Mouse (Mus musculus): Measurements from ENCODE around the gene Muc3a. TPM values are rescaled to one million over a fixed set of nuclear protein-coding genes. Genes with fewer than 3 reads are reported as not detected.

The Muc3a gene
- polyA plus RNA-seq (2014; fragmentation: Nextera tagmentation; extraction: Ambion mirVana), result 0.09 and 0.43 TPM in 2 replicates

DNA sequence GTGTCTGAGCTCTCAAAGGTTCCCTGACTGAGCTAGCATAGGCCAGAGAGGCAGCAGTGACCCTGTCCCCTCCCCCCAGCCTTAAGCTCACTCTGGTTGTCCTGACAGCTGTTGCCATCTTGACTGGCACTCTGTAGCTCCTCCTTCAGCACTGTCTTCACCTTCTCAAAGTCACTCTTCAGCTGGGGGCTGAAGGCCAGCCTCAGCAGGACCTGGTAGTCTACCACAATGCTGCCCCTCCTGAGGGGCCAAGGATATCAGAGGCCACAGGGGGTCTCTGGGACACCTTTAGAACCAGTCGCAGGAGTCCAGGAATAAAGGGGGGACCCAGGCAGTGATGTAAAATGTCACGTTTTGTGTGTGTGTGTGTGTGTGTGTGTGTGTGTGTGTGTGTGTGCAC is at the start of gene Muc3a:
Gene Muc3a (minus strand): TSS at position 101 of the 400 bp plus-strand sequence.
- Histone ChIP-seq H3K27me3 (ENCODE audit: control insufficient read depth, insufficient read depth, low read length) (no peaks in the 10 kb centered on the region), H3K36me3 (replicated peaks; ENCODE audit: control insufficient read depth, insufficient read depth) (no peaks in the 10 kb centered on the region), H3K27ac (no peak within 1 kb of the TSS), H3K4me1 (replicated peaks; ENCODE audit: control insufficient read depth, insufficient read depth, low read length) (no peaks in the 10 kb centered on the region), H3K4me3 (replicated peaks; ENCODE audit: low read length) (no peak within 1 kb of the TSS), H3K9ac (no peak within 1 kb of the TSS), H3K4me2 (replicated peaks) (no peak within 1 kb of the TSS), H3K9me3 (ENCODE audit: control insufficient read depth, low read length) (no peaks in the 10 kb centered on the region)
- DNase-seq (ENCODE audit: low spot score) (no peak), ATAC-seq (ENCODE audit: low FRiP score) (no peak)
- 78% methylated on average over 2 of the region's 2 CpGs for WGBS

DNA sequence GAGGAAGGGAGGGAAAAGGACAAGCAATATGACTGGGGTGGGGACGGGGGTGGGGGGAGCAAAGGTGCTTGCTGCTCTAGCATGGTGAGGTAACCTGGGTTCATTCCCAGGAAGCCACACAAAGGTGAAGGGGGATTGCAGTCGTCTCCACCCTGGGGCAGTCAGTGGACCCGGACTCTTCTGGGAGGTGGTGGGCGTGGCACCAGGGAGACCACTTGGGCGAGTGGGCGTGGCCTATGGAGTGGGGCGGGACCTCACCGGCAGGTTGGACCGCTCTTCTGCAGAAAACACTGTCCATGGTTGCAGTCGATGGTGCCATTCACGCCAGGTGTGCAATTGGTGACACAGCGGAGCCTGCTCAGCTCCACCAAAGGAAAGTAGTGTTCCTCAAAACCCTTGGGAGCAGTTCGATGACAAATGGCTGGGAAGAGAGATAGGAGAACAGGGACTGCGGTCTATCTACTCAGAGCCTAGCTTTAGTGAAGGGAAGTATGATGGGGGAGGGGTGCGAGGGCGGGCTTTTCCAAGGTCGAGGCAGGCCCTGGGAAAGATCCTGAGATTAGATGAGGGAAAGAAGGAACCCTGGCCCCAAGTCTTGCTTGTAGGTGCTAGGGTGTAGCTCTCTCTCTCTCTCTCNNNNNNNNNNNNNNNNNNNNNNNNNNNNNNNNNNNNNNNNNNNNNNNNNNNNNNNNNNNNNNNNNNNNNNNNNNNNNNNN is 917 bp downstream of the Muc3a start:
- no peaks in the 10 kb centered on the region for H3K4me1 ChIP-seq (replicated peaks; ENCODE audit: control insufficient read depth, insufficient read depth, low read length)
- no peak for ATAC-seq (ENCODE audit: low FRiP score)
- H3K9ac ChIP-seq, result no peak overlapping the region
- H3K4me2 ChIP-seq (replicated peaks), result no peak overlapping the region
- H3K27me3 ChIP-seq (ENCODE audit: control insufficient read depth, insufficient read depth, low read length), result no peaks in the 10 kb centered on the region
- WGBS, result 27% methylated on average over 17 of the region's 17 CpGs
- no peaks in the 10 kb centered on the region for H3K36me3 ChIP-seq (replicated peaks; ENCODE audit: control insufficient read depth, insufficient read depth)
- no peak for DNase-seq (ENCODE audit: low spot score)
- no peaks in the 10 kb centered on the region for H3K9me3 ChIP-seq (ENCODE audit: control insufficient read depth, low read length)
- no peak overlapping the region for H3K27ac ChIP-seq
- no peak overlapping the region for H3K4me3 ChIP-seq (replicated peaks; ENCODE audit: low read length)

DNA sequence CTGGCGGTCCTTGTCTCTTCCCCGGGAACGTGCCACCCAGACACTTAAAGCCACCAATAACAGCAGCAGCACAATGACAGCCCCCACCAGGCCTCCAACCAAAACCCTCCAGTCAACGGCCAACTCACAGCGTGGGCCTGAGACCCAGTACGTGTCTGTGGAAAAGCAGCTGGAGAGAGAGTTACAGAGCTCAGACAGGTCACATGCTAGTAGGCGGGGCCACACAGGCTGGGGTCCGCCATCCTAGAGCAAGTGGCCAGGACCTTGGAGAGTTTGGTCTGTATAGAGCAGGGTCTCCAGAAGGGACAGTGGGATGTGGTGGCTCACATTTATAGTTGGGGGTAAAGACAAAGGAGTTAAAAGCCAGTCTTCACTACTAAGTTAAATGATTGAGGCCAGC is 1.5 kb downstream of the Muc3a start:
- H3K27me3 ChIP-seq (ENCODE audit: control insufficient read depth, insufficient read depth, low read length), result no peaks in the 10 kb centered on the region
- no peak overlapping the region for H3K4me2 ChIP-seq (replicated peaks)
- no peak overlapping the region for H3K27ac ChIP-seq
- H3K4me3 ChIP-seq (replicated peaks; ENCODE audit: low read length), result no peak overlapping the region
- H3K9ac ChIP-seq, result no peak overlapping the region
- ATAC-seq (ENCODE audit: low FRiP score), result no peak
- H3K4me1 ChIP-seq (replicated peaks; ENCODE audit: control insufficient read depth, insufficient read depth, low read length), result no peaks in the 10 kb centered on the region
- DNase-seq (ENCODE audit: low spot score), result no peak
- WGBS, result 59% methylated on average over 8 of the region's 8 CpGs
- H3K9me3 ChIP-seq (ENCODE audit: control insufficient read depth, low read length), result no peaks in the 10 kb centered on the region
- no peaks in the 10 kb centered on the region for H3K36me3 ChIP-seq (replicated peaks; ENCODE audit: control insufficient read depth, insufficient read depth)

DNA sequence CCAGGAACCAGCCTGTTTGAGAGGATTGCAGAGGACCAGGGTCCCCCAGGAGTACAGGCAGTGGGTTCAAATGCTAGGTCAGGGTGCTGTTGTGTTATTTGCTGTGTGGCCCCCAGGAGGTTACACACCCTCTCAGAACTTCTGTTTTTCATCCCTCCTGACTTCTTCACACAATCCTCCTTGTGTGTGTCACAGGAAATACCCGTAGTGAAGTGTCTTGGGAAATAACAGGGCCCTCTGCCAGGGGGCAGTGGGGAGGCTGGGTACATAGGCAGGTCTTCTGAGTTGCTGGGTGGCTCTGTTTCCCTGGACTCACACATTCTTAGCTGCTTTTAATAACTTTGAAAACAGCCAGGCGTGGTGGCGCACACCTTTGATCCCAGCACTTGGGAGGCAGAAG is 6.9 kb downstream of the Muc3a start:
- H3K27ac ChIP-seq, result no peak overlapping the region
- H3K9ac ChIP-seq, result no peak overlapping the region
- H3K27me3 ChIP-seq (ENCODE audit: control insufficient read depth, insufficient read depth, low read length), result no peaks in the 10 kb centered on the region
- H3K4me2 ChIP-seq (replicated peaks), result no peak overlapping the region
- ATAC-seq (ENCODE audit: low FRiP score), result no peak
- DNase-seq (ENCODE audit: low spot score), result no peak
- WGBS, result 89% methylated on average over 3 of the region's 3 CpGs
- no peaks in the 10 kb centered on the region for H3K36me3 ChIP-seq (replicated peaks; ENCODE audit: control insufficient read depth, insufficient read depth)
- no peaks in the 10 kb centered on the region for H3K9me3 ChIP-seq (ENCODE audit: control insufficient read depth, low read length)
- no peaks in the 10 kb centered on the region for H3K4me1 ChIP-seq (replicated peaks; ENCODE audit: control insufficient read depth, insufficient read depth, low read length)
- H3K4me3 ChIP-seq (replicated peaks; ENCODE audit: low read length), result no peak overlapping the region

DNA sequence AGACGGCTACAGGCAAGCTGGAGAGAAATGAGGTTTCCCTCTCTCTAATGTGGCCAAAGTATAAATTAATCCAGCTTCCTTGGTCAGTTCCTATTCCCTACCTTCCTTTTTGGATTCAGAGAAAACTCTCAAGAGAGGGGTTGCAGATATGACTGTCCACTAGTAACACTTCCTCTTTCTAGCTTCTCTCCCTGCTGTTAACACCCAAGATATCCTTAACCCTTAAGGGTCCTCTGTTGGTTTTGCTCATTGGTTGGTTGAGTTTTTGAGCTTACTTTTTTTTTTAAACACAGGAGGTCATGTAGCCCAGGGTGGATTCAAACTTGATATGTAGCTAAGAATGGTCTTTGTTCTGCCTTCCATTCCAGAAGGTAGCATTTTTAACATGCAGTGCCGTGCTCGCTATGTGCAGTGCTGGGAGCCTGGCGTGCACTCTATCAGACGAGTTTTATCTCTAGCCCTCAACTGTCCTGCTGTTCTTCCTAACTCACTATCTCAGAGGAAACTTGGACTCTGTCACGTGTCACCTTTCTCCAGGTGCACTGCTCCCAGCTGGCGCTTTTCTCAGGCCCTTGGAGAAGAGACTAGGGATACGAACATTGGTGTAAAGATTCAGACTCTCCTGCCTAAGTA is 17.6 kb downstream of the Muc3a start:
- no peaks in the 10 kb centered on the region for H3K4me1 ChIP-seq (replicated peaks; ENCODE audit: control insufficient read depth, insufficient read depth, low read length)
- DNase-seq (ENCODE audit: low spot score) (no peak), ATAC-seq (ENCODE audit: low FRiP score) (no peak)
- H3K36me3 ChIP-seq (replicated peaks; ENCODE audit: control insufficient read depth, insufficient read depth), result no peaks in the 10 kb centered on the region
- no peak overlapping the region for H3K4me2 ChIP-seq (replicated peaks)
- no peaks in the 10 kb centered on the region for H3K9me3 ChIP-seq (ENCODE audit: control insufficient read depth, low read length)
- WGBS, result 86% methylated on average over 8 of the region's 8 CpGs
- H3K27me3 ChIP-seq (ENCODE audit: control insufficient read depth, insufficient read depth, low read length), result no peaks in the 10 kb centered on the region
- no peak overlapping the region for H3K9ac ChIP-seq
- H3K27ac ChIP-seq, result no peak overlapping the region
- no peak overlapping the region for H3K4me3 ChIP-seq (replicated peaks; ENCODE audit: low read length)

DNA sequence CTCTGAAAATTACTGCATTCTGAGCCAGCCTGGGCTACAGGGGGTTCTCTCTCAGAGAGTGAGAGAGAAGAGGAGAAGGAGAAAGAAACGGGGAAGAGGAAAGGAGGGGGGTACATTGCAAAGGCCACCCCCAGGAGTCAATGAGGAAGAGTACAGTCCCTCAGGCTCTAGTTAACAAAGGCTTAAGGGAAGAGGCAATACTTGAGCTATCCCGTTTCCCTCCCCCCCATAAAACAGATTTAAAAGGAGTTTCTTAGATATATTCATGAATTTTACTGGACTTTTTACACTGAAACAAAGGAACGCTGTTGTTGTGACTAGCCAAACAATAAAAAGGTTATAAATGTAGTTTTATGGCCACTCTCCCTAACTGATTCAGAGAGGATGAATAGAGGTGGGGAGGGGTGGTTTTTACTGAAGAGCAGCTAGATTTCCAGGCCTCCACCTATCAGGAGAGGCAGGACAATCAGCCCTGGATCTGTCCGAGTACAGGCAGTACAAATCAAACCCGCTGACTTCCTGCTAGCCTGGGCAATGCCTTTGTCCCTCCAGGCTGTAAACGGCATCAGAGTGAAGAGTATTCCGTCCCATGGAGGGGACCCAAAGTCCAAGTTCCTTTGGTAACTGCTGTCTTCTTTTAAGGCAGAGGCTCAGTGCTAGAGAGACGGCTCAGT is 18.8 kb downstream of the Muc3a start:
- H3K4me2 ChIP-seq (replicated peaks), result no peak overlapping the region
- no peaks in the 10 kb centered on the region for H3K36me3 ChIP-seq (replicated peaks; ENCODE audit: control insufficient read depth, insufficient read depth)
- no peaks in the 10 kb centered on the region for H3K9me3 ChIP-seq (ENCODE audit: control insufficient read depth, low read length)
- H3K27me3 ChIP-seq (ENCODE audit: control insufficient read depth, insufficient read depth, low read length), result no peaks in the 10 kb centered on the region
- ATAC-seq (ENCODE audit: low FRiP score) (no peak), DNase-seq (ENCODE audit: low spot score) (no peak)
- 75% methylated on average over 8 of the region's 8 CpGs for WGBS
- H3K9ac ChIP-seq, result no peak overlapping the region
- no peak overlapping the region for H3K27ac ChIP-seq
- no peak overlapping the region for H3K4me3 ChIP-seq (replicated peaks; ENCODE audit: low read length)
- H3K4me1 ChIP-seq (replicated peaks; ENCODE audit: control insufficient read depth, insufficient read depth, low read length), result no peaks in the 10 kb centered on the region

DNA sequence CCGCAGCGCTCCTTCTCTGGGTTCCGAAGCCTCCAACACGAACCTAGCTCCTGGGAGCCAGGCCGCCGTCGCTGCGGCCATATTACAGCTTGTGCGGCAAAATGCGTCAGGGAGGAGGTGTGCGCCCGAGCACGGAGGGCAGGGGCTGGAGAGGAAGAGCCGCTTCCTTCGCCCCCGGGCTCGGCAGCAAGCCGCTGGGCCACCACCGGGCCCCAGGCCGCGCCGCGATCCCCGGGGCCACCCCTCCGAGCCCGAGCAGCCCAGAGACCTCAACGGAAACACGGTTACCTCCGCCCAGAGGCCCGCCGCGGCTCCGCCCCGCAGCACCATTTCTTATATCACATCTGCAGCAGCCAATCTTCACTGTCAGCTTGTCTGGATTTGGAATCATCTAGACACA is 22.9 kb downstream of the Muc3a start:
- Histone ChIP-seq H3K9me3 (ENCODE audit: control insufficient read depth, low read length) (no peaks in the 10 kb centered on the region), H3K4me3 (replicated peaks; ENCODE audit: low read length) (peak overlapping the region; percentile 49), H3K36me3 (replicated peaks; ENCODE audit: control insufficient read depth, insufficient read depth) (no peaks in the 10 kb centered on the region), H3K27ac (no peak overlapping the region), H3K9ac (peak overlapping the region; percentile 79), H3K27me3 (ENCODE audit: control insufficient read depth, insufficient read depth, low read length) (no peaks in the 10 kb centered on the region), H3K4me1 (replicated peaks; ENCODE audit: control insufficient read depth, insufficient read depth, low read length) (no peaks in the 10 kb centered on the region), H3K4me2 (replicated peaks) (peak overlapping the region; percentile 81)
- DNase-seq (ENCODE audit: low spot score), result peak; percentile 37
- 4% methylated on average over 34 of the region's 34 CpGs for WGBS
- ATAC-seq (ENCODE audit: low FRiP score), result no peak

DNA sequence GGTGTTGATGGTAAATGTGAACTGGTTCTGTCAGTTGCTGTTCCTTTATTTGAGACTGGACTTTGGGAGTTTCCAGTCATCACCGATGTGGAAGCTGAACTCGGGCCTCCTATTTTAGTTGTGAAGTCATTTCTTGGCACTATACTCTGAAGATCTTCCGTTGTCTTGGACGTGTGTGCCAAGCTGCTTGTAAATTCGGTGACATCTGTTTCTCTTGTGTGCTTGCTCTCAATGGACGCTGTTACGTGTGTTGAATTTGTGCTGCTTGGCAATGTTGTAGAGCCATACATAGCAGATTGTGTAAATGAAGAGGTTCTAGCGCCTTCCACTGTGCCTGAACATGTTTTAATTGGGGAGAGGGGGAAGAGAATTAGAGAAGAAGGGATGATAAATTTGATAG is 26.8 kb downstream of the Muc3a start:
- H3K4me2 ChIP-seq (replicated peaks), result no peak overlapping the region
- no peak overlapping the region for H3K27ac ChIP-seq
- no peaks in the 10 kb centered on the region for H3K4me1 ChIP-seq (replicated peaks; ENCODE audit: control insufficient read depth, insufficient read depth, low read length)
- DNase-seq (ENCODE audit: low spot score) (no peak), ATAC-seq (ENCODE audit: low FRiP score) (no peak)
- no peak overlapping the region for H3K4me3 ChIP-seq (replicated peaks; ENCODE audit: low read length)
- H3K9me3 ChIP-seq (ENCODE audit: control insufficient read depth, low read length), result no peaks in the 10 kb centered on the region
- H3K36me3 ChIP-seq (replicated peaks; ENCODE audit: control insufficient read depth, insufficient read depth), result no peaks in the 10 kb centered on the region
- no peak overlapping the region for H3K9ac ChIP-seq
- H3K27me3 ChIP-seq (ENCODE audit: control insufficient read depth, insufficient read depth, low read length), result no peaks in the 10 kb centered on the region
- WGBS, result 83% methylated on average over 8 of the region's 8 CpGs

DNA sequence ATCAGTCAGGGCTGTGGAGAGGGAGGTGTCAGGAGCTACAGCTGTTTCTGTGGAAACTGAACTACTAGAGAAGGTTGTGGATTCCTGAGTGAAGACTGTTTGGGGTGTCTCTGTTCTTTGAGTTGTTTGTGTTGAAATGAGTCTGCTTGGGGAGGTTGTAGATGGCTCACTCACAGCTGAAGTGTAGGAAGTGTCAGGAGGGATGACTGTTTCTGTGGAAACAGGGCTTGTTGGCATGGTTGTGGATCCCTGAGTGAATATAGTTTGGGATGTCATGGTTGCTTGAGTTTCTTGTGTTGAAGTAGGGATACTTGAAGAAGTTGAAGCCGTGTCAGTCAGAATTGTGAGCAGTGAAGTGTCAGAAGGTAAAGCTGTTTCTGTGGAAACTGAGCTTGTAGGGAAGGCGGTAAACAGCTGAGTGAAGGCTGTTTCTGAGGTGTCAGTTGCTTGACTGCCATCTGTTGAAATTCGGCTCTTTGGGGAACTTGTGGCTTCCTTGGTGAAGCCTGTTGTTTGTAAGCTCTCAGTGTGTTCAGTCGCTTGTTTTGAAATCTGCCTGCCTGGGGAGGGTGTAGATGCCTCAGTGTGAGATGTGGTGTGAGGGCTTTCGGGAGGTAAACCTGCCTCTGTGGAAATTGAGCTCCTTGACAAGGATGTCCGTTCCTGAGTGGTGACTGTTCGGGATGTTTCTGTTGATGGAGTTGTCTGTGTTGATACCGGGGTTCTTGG is 32.4 kb downstream of the Muc3a start:
- Histone ChIP-seq H3K27ac (no peak overlapping the region), H3K4me1 (replicated peaks; ENCODE audit: control insufficient read depth, insufficient read depth, low read length) (no peaks in the 10 kb centered on the region), H3K4me3 (replicated peaks; ENCODE audit: low read length) (no peak overlapping the region), H3K9ac (no peak overlapping the region), H3K4me2 (replicated peaks) (no peak overlapping the region), H3K36me3 (replicated peaks; ENCODE audit: control insufficient read depth, insufficient read depth) (no peaks in the 10 kb centered on the region), H3K27me3 (ENCODE audit: control insufficient read depth, insufficient read depth, low read length) (no peaks in the 10 kb centered on the region), H3K9me3 (ENCODE audit: control insufficient read depth, low read length) (no peaks in the 10 kb centered on the region)
- WGBS, result 81% methylated on average over 8 of the region's 8 CpGs
- DNase-seq (ENCODE audit: low spot score), result no peak
- no peak for ATAC-seq (ENCODE audit: low FRiP score)
